Mouse (Mus musculus): ENCODE measurements around the gene Ehbp1l1.

Ehbp1l1 gene

DNA sequence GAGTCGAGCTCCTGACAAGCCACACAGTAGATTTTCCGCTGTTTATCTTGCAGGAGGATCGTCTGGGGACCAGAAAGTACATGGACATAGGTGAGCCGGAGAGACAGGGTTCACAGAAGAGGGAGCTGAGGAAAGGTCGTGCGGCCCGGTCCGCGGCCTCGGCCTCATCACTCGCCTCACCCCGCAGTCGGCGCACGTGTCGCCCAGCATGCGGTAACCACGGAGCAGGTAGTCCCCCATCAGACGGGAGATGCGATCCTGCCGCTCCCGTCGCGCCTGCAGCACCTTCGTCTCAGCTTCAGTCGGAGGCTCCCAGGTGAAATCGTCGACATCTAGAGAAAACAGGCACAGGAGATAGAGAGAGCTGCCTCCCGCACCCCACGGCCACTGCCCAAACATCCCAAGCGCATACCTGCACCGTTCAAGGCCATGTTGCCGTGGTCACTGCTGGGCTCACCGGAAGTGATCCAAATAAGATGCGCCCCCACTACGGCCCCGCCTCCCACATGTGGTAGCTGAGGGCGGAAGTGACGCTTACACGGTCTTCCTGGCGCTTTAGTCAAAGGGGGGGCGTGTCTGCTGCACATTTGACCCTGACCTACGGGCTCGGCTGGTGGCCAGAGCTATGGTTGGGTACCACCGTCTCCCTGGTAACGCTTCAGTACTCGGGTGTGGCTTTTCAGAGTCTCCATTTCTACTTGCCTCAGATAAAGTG, 5.3 kb upstream of the Ehbp1l1 start:
- peak; percentile 98 for DNase-seq

- DNase-seq, result no peak
These were observed 4.4 kb upstream of the Ehbp1l1 start for GRCm38 (mm10) chr19:5730314-5731186.

GRCm38 (mm10) chr19:5729444-5729815, 3.3 kb upstream of the Ehbp1l1 start, which contains the start of gene Fam89b:
TSS of gene Fam89b (minus strand) at chr19:5729653.
- DNase-seq, result peak; percentile 95

- DNase-seq, result peak; percentile 76
These were observed 2.7 kb upstream of the Ehbp1l1 start for GRCm38 (mm10) chr19:5728631-5729443.

DNA sequence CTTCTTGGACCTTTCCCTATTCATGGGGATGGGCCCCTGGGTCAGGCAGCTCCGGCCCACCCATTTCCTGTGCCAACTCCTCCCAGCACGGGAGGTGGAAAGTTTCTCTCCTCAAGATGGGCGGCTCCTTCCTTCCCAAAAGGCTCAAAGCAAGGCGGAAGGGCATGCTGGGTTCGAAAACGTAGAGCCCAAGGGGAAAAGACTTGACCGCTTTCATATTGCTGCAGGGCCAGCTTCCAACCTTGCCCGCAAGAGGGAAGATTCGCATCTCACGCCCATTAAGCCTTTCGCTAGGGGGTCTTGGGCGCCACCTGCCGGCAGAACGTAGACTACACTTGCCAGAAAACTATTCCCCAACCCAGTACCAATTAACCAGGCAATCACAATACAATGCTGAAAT, 1.6 kb upstream of the Ehbp1l1 start:
- peak; percentile 90 for DNase-seq

DNA sequence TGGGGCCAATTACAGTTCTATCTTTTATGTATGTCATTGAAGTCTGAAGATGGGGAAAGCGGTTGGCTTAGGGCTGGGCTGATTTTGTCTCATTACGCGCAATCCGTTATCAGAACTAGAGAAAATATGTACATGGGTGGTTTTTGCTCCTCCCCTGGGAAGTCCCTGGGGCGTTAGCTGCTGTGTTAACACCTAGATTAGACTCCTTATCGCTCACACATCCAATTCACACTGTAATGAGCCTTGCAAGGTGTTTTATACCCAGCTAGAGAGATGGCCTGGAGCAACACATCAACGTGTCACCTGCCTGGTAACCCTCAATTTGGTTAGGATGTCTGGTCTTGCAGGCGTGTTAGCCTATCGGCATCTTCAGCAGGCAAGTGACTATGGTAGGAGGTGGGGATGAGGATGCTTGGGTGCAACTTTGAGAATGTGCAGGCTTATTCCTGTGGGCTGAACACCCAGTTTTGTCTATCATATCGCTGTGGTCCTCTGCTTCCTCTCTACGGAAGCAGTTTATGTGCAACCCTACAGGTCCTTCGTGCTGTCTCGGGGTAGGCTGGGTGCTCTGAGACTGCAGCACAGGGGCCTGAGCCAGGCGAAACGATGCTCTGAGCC, 953 bp upstream of the Ehbp1l1 start:
- no peak for DNase-seq

DNA sequence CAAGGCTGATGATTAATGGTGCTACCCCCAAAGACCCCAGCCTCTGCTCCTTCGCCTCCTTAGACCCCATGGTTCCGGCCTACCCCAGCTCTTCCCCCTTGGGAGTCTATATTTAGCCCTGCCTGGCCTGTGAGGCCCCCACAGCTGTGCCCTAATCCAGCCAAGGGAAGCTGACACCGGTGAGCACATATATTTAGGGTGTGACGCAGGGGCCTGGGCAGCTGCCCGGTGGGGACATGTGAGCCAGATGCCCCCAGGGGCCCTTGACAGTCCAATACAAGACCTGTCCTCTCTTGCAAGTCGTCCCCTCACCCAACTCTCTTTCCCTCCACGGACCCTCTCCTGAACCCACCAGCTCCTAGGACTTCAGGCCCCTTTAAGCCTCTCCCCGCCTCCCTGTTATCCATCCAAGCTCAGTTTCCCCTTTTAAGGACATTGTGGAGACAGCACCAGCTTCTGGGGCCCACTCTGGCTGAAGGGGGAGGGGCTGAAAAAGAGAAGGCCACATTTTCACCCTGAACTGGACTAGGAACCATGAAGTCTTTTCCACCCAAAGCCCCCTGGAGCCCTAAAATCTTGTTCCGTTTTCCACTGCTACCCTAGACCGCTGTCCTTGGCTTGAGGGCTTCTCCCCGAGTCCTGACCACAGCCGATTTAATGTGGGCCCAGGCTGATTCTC, 949 bp downstream of the Ehbp1l1 start:
- no peak for DNase-seq

GRCm38 (mm10) chr19:5724549-5724941, 1.6 kb downstream of the Ehbp1l1 start:
- no peak for DNase-seq

- DNase-seq, result no peak
These were observed 2.1 kb downstream of the Ehbp1l1 start for GRCm38 (mm10) chr19:5723934-5724548.

- DNase-seq, result no peak
These were observed 3.2 kb downstream of the Ehbp1l1 start for GRCm38 (mm10) chr19:5722848-5723425.

GRCm38 (mm10) chr19:5721233-5721632, 4.9 kb downstream of the Ehbp1l1 start:
- no peak for DNase-seq

DNA sequence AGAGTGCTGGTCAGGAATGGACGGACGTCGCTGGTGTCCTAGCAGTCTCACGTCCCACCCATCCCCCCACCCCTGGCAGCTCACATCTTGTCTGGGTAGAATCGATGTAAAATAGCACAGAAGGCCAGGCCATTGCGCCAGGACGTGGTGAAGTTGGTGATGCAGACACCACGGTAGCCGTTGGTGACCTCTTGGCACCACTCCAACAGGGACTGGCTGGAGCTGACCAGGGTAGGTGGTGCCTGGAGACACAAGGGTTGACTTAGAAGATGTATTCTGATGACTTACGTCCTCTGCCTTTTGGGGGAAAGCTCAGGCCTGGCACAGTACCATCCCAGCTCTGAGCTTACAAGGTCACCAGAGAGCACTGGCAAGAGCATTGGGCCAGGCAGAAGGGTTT, 9.2 kb downstream of the Ehbp1l1 start:
- no peak for DNase-seq

DNA sequence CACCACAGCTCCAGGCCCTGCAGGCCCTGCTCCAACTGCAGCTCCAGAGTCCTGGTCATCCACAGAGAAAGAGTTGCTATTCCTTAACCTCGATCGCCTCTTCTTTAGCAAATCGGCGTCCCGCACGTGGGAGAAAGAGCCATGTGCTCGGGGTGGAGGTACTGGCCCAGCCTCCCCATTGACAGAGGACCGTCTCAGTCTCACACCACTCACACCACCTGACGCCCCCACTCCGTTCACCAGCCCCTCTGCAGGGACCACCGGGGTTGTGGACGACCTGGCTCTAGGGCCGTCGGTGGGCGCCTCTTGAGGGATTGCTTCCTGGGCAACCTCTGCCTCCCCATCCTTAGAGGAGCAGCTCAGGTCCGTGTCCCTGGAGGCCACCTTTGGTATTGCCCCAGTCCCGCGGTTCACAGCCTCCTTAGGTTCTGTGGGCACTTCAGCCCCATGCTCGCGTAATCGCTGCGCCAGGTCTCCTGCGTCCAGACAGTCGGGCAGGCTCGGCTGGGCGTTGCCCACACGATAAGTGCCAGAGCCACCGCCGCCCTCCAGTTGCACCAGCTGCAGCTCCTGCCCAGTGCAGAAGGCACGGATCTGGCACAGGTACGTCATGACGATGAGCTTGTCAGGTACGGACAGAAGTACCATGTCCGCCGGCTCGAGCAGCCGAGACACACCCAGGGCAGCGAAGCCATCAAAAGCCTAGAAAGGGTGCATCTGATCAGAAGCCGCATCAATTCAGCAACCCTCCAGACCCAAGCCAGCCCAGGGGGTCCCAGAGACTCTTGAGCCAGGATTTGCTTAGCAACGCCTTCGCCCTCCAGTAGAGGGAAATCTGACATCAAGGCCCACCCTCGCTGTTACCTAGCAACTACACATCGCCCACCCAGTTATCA, 10.1 kb downstream of the Ehbp1l1 start:
- DNase-seq, result peak; percentile 61

GRCm38 (mm10) chr19:5713730-5714129, 12.4 kb downstream of the Ehbp1l1 start:
- peak; percentile 58 for DNase-seq

DNA sequence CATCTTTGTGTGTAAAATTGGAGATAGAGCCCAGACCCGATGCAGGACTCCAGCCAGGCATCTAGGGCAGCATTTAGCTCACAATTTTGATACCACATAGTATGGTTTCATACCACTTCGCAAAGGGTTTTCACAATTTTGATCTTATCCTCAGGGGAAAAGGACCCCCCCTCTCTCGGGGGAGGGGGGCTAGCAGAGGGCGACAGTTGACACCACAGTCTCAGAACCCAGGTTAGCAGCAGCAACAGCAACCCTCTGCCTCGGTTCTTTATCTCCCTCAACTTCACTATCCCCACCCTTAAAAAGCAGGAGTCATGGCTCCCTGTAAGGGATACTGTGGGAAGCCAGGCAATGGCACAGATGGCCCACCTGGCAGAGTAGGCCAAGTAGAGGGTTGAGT, 12.9 kb downstream of the Ehbp1l1 start:
- no peak for DNase-seq

- DNase-seq, result no peak
These were observed 14.1 kb downstream of the Ehbp1l1 start for GRCm38 (mm10) chr19:5711907-5712460.

DNA sequence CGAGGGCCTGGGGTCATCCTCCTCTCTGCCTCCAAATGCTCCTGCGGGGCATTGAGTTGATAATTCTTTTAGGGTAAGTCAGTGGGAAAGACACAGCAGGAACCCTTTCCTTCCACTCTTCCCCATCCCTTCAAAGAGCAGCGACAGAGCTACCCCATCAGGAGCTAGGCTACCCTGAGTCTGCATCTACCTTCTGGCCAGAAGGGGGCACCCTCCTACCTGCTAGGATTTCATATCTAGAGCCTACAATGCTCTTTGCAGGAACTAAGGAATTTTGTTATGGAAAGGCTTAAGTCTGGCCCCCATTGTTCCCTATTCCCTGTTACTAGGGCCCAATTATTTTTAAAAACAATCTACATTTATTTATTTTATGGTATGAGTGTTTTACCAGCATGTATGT, 14.9 kb downstream of the Ehbp1l1 start:
- DNase-seq, result peak; percentile 74

DNA sequence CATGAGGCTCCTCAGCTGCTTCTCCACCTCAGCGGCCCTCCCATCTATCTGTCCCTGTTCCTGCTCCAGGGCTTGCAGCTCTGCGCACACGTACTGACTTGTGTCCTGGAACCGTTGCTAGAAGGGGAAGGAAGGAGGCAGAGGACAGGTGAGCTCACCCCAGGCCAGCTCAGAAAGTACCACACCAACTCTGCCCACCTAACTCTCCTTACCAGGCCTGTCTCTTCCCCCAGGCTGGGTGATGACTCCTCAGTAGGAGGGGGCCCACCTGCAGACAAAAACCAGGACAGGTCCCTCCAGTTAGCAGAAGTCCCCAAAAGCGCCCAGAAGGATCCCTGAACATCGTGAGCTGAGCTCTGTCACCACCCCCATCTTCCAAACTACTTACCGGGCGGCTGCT, 15.5 kb downstream of the Ehbp1l1 start:
- no peak for DNase-seq

- DNase-seq, result no peak
These were observed 16.0 kb downstream of the Ehbp1l1 start for GRCm38 (mm10) chr19:5710068-5710467.
